Mouse (Mus musculus) forebrain, embryonic 12.5 days (tissue): ENCODE data around the gene Poglut1. TPM values are rescaled to one million over a fixed set of nuclear protein-coding genes. Genes with fewer than 3 reads are reported as not detected.
A peak's percentile ranks its signal among the peaks of the same experiment; 100 is the strongest.
"Not testable (repeated sequence)": the region's sequence is repeated elsewhere in the genome, so short reads cannot be mapped to it uniquely, and the experiment has no call there.

Source experiments
- ATAC-seq: fragments of 200-750 bp; cut with Nextera tagmentation; 2 replicates; pipeline ENCODE4 v1.8.0; 2017; ENCODE audit warnings: moderate TSS enrichment; ENCODE audit not compliant: low FRiP score
- H3K27ac ChIP-seq: fragments of 300-500 bp; sonication (generic); 2 replicates; pipeline ENCODE4 v1.5.1; 2016; ENCODE audit warnings: mild to moderate bottlenecking
- H3K27me3 ChIP-seq: fragments of 300-500 bp; sonication (generic); 2 replicates; pipeline ENCODE4 v1.6.1; 2016; ENCODE audit warnings: mild to moderate bottlenecking
- H3K36me3 ChIP-seq: fragments of 300-500 bp; sonication (generic); replicated peaks from 2 replicates; pipeline ENCODE4 v1.6.1; 2016; ENCODE audit warnings: mild to moderate bottlenecking
- H3K4me1 ChIP-seq: fragments of 300-500 bp; sonication (generic); 2 replicates; pipeline ENCODE4 v1.6.1; 2016
- H3K4me2 ChIP-seq: fragments of 300-500 bp; sonication (generic); 2 replicates; pipeline ENCODE4 v1.6.1; 2016; ENCODE audit warnings: mild to moderate bottlenecking, moderate library complexity
- H3K4me3 ChIP-seq: fragments of 300-500 bp; sonication (generic); replicated peaks from 2 replicates; pipeline ENCODE4 v1.5.1; 2016; ENCODE audit warnings: mild to moderate bottlenecking
- H3K9ac ChIP-seq: fragments of 300-500 bp; sonication (generic); 2 replicates; pipeline ENCODE4 v1.6.1; 2016; ENCODE audit warnings: mild to moderate bottlenecking
- H3K9me3 ChIP-seq: fragments of 300-500 bp; sonication (generic); 2 replicates; pipeline ENCODE4 v1.6.1; 2016
- WGBS: fragments of 180-500 bp; shearing (Covaris S2); methylation state at CpG from one replicate; pipeline ENCODE4 v1.1.7; 2016; 5-methylcytosine and 5-hydroxymethylcytosine counted together
- polyA plus RNA-seq: library from polyadenylated mRNA; unstranded; fragments of >200 nt; fragmentation: Nextera tagmentation; extraction: Ambion mirVana; gene quantifications from 2 replicates; pipeline ENCODE4 v1.2.1, GENCODE M21; 2016

Poglut1 gene
- polyA plus RNA-seq, 1 experiment from 2014 or later: 78.4 TPM

DNA sequence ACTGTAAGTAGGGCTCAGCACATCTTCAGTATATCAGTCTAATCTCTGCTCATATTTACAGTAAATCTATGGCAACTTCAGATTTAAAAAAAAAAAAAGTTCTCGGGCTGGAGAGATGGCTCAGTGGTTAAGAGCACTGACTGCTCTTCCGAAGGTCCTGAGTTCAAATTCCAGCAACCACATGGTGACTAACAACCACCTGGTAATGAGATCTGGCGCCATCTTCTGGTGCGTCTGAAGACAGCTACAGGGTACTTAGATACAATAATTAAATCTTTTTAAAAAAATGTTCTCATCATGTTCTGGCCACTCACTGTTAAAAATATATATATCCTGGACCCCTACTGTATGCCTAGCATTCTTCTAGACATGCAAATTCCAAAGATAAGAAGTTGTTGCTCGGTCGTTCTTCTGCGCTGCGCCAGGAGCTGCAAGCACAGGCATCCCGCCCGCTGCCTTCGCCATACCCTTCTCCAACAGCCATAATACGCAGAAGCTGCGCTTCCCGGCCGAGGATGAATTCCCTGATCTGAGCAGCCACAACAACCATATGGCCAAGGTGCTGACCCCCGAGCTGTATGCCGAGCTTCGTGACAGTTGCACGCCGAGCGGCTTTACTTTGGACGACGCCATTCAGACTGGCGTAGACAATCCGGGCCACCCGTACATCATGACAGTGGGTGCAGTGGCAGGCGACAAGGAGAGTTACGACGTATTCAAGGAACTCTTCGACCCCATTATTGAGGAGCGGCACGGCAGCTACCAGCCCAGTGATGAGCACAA lies 67.1 kb downstream of the Poglut1 start:
- WGBS: 18% methylated on average over 32 of the region's 32 CpGs
- Histone ChIP-seq H3K36me3 (no peaks in the 10 kb centered on the region), H3K4me1 (peaks cover 9% of the 10 kb centered on the region), H3K4me3 (peak overlapping the region; percentile 36), H3K27me3 (peaks cover 26% of the 10 kb centered on the region), H3K27ac (no peak overlapping the region), H3K4me2 (peak overlapping the region; percentile 54), H3K9ac (no peak overlapping the region), H3K9me3 (no peaks in the 10 kb centered on the region)
- ATAC-seq: peak; percentile 41

DNA sequence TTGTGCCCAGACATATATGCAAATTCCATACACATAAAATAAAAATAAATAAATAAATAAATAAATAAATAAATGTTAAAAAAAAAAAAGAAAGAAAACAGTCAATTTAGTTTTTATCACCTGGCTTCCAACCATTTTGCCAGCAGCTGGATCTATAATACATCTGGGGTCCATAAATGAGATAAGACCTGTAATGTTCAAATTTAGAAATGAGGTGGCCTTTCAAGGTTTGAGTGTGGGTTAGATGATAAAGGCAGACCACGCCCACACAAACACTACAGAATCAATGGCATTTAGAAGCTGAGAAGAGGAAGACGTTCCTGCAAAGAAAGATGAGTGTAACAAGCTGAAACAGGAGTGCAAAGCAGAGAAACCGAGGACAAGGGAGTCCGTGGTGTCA lies 68.7 kb downstream of the Poglut1 start:
- peaks cover 29% of the 10 kb centered on the region for H3K27me3 ChIP-seq
- WGBS: 79% methylated on average over 4 of the region's 4 CpGs
- no peak overlapping the region for H3K27ac ChIP-seq
- H3K36me3 ChIP-seq: no peaks in the 10 kb centered on the region
- no peak overlapping the region for H3K4me2 ChIP-seq
- no peak overlapping the region for H3K4me3 ChIP-seq
- no peaks in the 10 kb centered on the region for H3K9me3 ChIP-seq
- peaks cover 15% of the 10 kb centered on the region for H3K4me1 ChIP-seq
- no peak overlapping the region for H3K9ac ChIP-seq
- ATAC-seq: no peak

DNA sequence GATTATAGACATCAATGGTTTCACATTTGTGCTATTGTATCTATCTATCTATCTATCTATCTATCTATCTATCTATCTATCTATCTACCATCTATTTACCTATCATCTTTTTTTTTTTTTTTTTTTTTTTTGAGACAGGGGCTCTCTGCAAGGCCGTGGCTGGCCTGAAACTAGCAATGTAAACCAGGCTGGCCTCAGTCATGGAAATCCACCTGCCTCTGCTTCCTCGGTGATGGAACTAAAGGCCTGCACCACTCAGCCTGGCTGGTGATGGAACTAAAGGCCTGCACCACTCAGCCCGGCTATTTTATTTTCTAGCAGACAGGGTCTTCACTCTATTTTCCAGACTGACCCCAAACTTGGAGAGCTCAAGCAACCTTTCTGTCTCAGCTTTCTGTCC lies 71.8 kb downstream of the Poglut1 start:
- H3K27me3 ChIP-seq: peaks cover 22% of the 10 kb centered on the region
- H3K36me3 ChIP-seq: no peaks in the 10 kb centered on the region
- no peak overlapping the region for H3K4me3 ChIP-seq
- peaks cover 13% of the 10 kb centered on the region for H3K4me1 ChIP-seq
- ATAC-seq: no peak
- no peaks in the 10 kb centered on the region for H3K9me3 ChIP-seq
- no peak overlapping the region for H3K9ac ChIP-seq
- no peak overlapping the region for H3K27ac ChIP-seq
- WGBS: 89% methylated on average over 3 of the region's 3 CpGs
- no peak overlapping the region for H3K4me2 ChIP-seq

DNA sequence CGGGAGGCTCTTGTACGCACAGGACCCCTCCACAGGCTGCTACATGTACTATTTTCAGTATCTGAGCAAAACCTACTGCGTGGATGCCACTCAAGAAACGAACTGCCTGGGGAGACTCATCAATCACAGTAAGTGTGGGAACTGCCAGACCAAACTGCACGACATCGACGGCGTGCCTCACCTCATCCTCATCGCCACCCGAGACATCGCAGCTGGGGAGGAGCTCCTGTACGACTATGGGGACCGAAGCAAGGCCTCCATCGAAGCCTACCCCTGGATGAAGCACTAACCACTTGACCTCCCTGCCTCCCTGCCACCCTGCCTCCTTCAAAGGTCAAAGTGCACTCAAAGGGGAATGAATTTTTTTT lies 72.8 kb downstream of the Poglut1 start:
- not testable (repeated sequence) for H3K9me3 ChIP-seq, H3K27ac ChIP-seq, H3K36me3 ChIP-seq, H3K4me1 ChIP-seq, ATAC-seq
- peak overlapping the region; percentile 42; the same call in 1 of the 2 replicates for H3K9ac ChIP-seq
- H3K27me3 ChIP-seq: peaks cover 13% of the 10 kb centered on the region; the same call in 1 of the 2 replicates
- 69% methylated on average over 14 of the region's 14 CpGs for WGBS
- H3K4me2 ChIP-seq: peak overlapping the region; percentile 63
- peak overlapping the region; percentile 38 for H3K4me3 ChIP-seq

DNA sequence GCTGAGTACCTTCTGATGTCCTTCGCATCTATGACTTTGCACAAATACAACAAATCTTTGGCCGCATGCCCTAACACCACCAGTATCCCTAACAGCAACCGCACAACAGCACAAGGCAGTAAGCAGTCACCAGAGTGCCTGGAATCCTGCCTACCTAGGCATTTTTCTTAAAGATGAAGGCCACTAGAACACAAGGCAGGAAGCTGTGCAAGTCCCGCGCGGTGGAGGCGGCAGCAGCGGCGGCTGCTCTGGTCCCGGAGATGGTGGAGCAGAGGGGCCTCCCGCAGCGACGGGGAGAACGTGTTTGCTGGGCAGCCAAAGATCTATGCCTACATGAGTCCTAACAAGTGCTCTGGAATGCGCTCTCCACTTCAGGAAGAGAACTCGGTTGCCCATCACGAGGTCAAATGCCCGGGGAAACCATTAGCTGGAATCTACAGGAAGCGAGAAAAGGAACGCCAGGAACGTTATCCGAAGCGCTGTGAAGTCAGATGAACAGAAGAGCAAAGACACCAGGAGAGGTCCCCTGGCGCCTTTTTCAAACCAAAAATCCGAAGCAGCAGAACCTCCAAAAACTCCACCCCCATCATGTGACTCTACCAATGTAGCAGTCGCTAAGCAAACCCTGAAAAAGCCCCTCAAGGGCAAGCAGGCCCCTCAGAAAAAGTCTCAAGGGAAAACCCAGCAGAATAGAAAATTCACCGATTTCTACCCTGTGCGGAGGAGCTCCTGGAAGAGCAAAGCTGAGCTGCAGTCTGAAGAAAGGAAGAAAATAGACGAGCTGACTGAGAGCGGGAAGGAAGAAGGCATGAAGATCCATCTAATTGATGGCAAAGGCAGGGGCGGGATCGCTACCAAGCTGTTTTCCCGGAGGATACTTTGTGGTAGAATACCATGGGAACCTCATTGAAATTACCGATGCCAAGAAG lies 73.5 kb downstream of the Poglut1 start:
- WGBS: 12% methylated on average over 34 of the region's 34 CpGs
- H3K27me3 ChIP-seq: peaks cover 7% of the 10 kb centered on the region; the same call in 1 of the 2 replicates
- no peaks in the 10 kb centered on the region for H3K9me3 ChIP-seq
- H3K36me3 ChIP-seq: no peaks in the 10 kb centered on the region
- H3K27ac ChIP-seq: no peak overlapping the region
- ATAC-seq: no peak
- peak overlapping the region; percentile 38 for H3K4me3 ChIP-seq
- H3K9ac ChIP-seq: peak overlapping the region; percentile 42
- H3K4me2 ChIP-seq: peak overlapping the region; percentile 63
- peaks cover 9% of the 10 kb centered on the region for H3K4me1 ChIP-seq

DNA sequence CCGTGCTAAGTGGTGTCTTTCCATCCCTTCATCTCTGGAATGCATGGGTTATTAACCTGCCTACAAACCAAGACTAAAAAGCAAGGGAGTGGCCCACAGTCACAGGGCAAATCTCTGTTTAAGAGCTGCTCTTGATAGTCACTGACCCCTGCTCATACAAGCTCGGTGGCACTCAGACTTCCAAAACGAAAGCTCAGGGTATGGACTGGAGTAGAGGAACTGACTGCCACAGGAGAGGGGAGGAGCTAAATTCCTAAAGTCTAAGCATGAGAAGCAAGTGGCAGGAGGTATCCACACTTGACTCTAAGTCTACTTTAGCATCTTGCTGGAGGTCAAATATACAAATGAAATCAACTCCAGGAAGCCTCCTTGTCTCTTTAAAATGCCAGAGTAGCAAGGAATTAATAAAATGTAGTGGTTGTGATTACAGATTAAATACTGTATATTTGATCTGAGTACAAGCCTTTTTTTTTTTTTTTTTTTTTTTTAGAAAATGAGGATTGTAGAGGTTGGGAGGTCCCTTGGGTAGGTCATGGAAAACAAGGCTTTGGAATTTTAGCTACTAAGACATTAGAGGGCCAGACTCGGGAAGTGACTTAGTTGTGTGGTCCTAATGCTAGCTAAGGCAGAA lies 74.3 kb downstream of the Poglut1 start:
- peaks cover 7% of the 10 kb centered on the region; the same call in 1 of the 2 replicates for H3K27me3 ChIP-seq
- no peaks in the 10 kb centered on the region for H3K9me3 ChIP-seq
- WGBS: 66% methylated on average over 4 of the region's 4 CpGs
- H3K27ac ChIP-seq: no peak overlapping the region
- ATAC-seq: no peak
- H3K4me1 ChIP-seq: peaks cover 9% of the 10 kb centered on the region
- no peak overlapping the region for H3K9ac ChIP-seq
- H3K4me3 ChIP-seq: no peak overlapping the region
- H3K4me2 ChIP-seq: peak overlapping the region; percentile 63; the same call in 1 of the 2 replicates
- H3K36me3 ChIP-seq: no peaks in the 10 kb centered on the region

Other genes starting within 250 kb of the Poglut1 start
- 0.56 and 0.60 TPM in 2 replicates for gene Maats1, start 208.1 kb downstream of the Poglut1 start, polyA plus RNA-seq
- gene Cox17, start 203.3 kb downstream of the Poglut1 start, polyA plus RNA-seq: 141 and 144 TPM in 2 replicates
- not detected in 2 replicates for gene Gm21987, start 203.2 kb downstream of the Poglut1 start, polyA plus RNA-seq
- gene Popdc2, start 188.0 kb downstream of the Poglut1 start, polyA plus RNA-seq: 0.49 and 0.50 TPM in 2 replicates
- gene Pla1a, start 117.1 kb downstream of the Poglut1 start, polyA plus RNA-seq: 0.15 and 0.73 TPM in 2 replicates
- 140 and 142 TPM in 2 replicates for gene Adprh, start 97.6 kb downstream of the Poglut1 start, polyA plus RNA-seq
- gene Cd80, start 94.7 kb downstream of the Poglut1 start, polyA plus RNA-seq: 0.59 and 0.77 TPM in 2 replicates
- gene Timmdc1, start 27.6 kb downstream of the Poglut1 start, polyA plus RNA-seq: 30.5 and 37.0 TPM in 2 replicates
- 57.4 and 70.5 TPM in 2 replicates for gene Tmem39a, start 8.4 kb upstream of the Poglut1 start, polyA plus RNA-seq
- gene Arhgap31, start 163.0 kb upstream of the Poglut1 start, polyA plus RNA-seq: 6.4 and 8.8 TPM in 2 replicates
- 21.1 and 25.6 TPM in 2 replicates for gene B4galt4, start 192.0 kb upstream of the Poglut1 start, polyA plus RNA-seq